Mouse (Mus musculus): ENCODE measurements at regions not wholly inside any gene's neighbourhood (a gene's known extent, or its start where the extent isn't known, plus 50 kb on each side); places are given as distances from the start of the nearest gene placed in this dataset.

DNA sequence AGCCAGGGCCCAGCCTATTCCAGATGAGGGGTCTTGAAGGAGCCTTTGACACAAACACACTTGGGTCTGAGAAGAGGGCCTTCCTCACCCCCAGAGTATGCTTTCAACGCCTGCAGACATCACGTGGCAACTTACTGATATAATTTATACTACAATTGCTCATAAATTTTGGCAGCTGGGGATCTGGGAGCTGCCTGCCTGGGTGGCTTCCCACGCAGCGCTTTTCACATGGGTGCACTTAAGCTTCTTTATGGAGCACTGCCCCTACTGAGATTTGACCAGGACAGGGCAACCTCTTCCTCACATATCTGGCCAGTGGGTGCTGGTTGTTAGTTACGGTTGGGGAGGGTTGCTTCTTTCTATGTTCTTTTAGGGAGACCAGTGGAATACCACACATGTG is 61.6 kb downstream of the Spesp1 start:
- DNase-seq (ENCODE audit: low spot score in 2 of 2): peak; percentile 37 to 73

DNA sequence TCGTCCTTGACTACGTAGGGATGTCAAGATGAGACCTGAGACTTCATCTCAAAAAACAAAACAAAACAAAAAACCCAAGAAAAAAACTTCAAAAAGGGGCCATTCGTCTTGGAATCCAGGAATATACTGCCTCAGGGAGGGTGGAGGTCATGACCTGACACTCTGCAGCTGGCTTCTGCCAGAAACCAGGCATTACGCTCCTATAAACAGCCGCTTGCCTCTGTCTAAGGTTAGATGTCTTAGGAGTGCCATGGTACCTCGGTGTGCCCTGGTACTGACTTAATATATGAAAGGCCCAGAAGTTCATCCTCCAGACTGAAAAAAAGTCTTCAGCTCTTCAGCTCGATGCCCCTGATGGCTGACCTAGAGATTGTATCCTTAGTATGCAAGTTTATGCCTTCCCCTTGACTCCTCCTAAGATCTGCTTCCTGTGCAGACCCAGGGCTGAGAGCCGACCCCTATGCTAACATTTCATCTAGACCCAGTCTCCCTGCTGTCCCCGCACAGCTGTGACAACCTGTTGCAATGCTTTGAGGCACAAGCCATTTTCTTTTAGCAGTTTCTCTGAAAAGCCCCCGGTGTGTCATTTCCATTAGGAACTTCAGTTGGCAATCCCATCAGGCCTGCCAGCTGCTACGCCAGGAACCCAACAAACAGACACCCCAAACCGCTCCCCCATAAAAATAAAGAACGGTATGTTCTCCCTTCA is 66.7 kb downstream of the Spesp1 start:
- DNase-seq (ENCODE audit: low spot score in 2 of 2): no peak

DNA sequence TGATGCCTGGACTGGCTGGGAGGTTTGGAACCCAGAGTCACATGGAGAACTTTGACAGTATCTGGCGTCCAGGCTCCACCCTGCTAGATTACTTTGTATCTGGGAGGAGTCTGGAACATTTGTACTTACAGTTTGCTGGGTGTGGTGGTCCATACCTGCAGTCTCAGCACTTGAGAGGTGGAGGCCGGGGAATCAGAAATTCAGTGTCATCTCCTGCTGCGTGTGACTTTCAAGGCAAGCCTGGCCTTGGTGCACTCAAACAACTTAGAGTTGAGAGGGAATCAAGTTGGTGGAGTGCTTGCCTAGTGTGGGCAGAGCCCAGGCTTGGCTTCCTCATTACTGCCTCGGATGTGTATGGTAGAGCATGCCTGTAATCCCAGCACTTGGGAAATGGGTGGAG is 67.5 kb downstream of the Spesp1 start:
- no peak for DNase-seq (ENCODE audit: low spot score in 2 of 2)

DNA sequence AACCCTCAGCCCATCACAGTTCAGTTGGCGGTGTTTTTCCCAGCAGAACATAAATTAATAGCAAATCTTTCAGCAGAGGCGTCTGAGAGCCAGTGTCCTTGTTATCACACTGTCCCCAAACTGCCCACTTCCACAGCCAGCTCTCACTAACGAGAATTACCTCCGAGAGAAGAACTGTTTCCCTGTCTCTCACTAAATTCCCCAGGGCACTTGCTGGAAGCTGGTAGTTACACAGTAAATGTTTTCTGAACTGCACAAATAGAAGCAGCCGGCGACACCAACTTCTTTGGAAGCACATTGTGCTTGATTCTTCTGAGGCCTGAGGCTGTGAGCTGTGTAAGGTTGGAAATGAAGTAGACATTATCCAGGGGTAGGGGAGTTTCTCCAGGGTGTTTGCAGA is 69.4 kb downstream of the Spesp1 start:
- DNase-seq (ENCODE audit: low spot score in 2 of 2): no peak

DNA sequence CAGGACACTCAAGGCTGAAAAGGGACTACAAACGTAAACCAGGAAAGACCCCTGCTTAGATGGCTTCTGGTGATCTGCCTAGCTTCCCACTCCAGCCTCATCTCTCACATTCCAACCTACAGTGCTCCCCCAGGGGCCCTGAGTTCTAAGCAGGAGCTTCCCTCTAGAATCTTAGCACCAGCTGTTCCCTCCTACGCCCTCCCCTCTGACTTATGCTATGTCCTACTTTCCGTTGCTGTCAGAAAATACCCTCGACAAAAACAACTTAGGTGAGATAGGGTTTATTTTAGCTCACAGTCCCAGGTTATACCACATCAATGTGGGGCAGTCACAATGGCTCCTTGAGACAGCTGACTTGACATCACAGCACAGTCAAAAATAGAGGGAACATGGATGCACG is 71.2 kb downstream of the Spesp1 start:
- no peak for DNase-seq (ENCODE audit: low spot score in 2 of 2)

DNA sequence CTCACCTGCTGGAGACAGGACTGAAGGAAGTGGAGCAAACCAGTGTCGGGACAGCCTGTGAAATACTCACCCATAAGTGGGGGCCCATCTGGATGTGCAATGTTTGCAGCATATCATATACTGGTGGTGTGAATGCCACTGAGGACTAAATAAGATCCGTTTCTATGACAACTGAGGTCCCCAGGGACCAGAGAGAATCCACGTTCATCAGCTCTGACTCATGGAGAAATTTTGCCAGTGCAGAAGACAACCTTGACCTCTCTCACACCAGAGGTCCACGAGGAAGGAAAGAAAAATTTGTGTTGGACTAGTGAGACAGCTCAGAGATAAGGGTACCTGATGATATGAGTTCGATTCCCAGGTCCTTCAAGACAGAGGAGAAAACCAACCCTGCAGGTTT is 73.6 kb downstream of the Spesp1 start:
- DNase-seq (ENCODE audit: low spot score in 2 of 2): no peak

DNA sequence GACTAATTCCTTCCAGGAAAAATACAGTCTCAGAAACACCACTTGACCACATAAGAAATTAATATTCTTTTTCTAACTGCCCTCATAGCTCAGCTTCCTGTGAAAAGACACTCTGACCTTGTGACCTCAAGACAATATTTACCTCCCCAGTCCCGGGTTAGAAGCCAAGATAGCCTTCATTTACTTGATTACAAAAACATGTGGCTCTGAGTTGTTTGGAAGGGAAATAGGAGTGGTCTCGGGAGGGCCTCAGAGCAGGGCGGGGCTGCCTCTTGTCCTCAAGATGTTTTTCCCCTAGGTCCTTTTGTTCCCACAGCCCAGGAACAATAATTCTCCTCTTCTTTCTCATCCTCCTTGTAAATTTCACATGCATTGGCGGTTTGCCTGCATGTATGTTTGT is 76.7 kb downstream of the Spesp1 start:
- no peak for DNase-seq (ENCODE audit: low spot score in 2 of 2)

DNA sequence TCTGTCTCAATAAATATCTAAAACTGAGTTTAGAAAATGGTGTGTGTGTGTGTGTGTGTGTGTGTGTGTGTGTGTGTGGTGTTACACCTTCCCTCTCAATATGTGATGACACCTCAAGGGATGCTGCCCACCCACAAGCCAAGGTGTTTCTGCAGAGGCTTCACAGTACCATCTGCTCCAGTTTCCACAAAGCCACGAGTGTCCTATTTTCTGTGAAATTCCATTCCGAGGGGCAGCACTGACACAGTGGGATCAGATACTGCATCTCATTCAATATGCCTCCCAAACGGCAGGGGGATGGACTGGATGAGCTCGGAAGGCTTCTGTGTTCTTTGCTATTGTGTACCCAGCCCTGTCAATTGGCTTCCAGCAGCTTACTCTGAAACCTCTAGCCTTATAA is 78.5 kb downstream of the Spesp1 start:
- no peak for DNase-seq (ENCODE audit: low spot score in 2 of 2)

DNA sequence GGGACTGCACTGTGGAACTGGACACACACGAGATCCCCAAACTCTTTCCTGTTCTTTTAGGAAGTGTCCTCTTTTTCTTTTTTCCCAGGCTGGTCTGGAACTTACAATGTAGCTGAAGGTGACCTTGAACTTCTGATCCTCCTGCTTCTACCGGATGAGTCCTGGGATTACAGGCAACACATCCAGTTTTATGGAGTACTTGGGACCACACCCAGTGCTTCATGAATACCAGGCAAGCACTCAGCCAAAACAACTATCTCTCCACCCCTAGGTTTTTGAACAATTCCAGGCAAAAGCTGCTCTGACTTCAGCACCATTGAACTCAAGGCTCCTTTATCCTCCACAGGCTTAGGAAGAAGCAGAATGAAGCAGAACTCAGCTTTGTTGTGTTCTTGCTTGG is 79.7 kb downstream of the Spesp1 start:
- no peak for DNase-seq (ENCODE audit: low spot score in 2 of 2)

DNA sequence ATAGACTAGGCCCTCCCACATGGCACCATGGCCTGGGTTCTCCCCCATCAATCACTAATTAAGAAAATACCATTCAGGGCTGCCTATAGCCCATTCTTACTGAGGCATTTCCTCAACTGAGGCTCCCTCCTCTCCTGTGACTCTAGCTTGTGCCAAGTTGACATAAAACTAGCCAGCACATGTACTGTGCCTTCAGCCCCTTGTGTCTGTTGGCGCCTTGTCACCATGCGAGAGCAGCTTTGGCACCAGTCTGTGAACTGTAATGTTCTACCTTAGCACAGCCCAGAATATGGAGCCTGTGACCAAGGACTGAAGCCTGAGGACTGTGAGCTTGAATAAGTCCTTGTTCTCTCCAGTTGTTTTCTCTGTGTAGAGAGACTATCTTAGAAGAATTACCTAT is 75.0 kb upstream of the Glce start:
- no peak for DNase-seq (ENCODE audit: low spot score in 2 of 2)

DNA sequence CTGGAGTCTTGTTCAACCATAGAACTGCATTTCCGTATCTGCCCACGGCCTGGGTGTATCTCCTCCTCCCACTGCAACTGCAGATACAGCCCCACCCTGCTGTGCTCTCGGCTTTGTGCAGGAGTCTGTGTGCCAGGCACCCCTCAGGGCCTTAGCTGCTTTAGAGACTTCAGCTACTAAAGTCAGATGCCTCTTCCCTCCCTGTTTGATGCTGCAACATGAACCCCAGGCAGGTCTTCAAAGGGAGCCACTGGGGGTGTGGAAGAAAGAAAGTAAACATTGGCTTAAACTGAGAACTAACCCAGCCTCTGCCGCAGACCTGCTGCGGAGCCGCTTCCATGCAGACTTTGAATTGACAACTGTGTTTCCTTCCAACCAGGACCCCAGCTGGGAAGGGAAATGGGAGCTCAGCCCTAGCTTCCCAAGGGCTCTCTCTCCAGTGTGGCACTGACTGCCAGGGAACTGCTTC is 70.0 kb upstream of the Glce start:
- DNase-seq (ENCODE audit: low spot score in 2 of 2): no peak

DNA sequence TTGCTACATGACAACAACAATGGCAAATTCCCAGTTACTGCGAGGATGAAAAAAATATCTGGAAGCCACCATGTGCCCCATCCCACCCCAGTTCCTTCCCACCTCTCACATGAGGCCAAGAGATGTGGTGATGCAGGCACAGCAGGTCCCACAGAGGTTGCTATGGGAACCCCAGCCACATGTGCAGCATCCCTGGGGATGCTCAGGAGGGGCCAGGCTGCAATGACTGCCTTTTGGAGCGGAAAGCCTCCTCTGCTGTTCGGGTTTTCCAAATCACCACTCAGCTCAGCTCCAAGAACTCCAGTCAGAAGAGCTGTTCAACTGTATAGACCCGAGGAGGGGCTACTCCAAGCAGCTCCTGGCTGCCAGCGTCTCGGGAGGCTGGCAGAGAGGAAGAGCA is 68.0 kb upstream of the Glce start:
- no peak for DNase-seq (ENCODE audit: low spot score in 2 of 2)

DNA sequence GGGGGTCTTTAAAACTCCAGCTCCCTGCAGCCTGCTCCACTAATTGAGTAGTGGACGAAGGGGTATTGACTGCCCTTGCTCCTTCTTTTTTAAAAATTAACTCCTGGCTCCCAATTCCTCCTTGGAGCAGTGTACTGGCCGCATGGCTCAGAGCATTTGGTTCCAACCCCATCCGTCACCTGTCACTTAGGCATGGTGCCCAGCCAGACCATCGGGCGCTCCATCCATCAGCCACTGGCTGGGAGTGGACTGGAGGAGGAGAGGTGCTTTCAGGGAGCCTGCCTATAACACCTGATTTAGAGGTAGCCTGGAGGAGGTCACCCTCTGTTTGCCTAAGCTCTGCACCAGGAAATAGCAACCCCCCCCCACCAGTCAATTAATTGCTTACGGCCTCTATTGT is 66.4 kb upstream of the Glce start:
- no peak for DNase-seq (ENCODE audit: low spot score in 2 of 2)

DNA sequence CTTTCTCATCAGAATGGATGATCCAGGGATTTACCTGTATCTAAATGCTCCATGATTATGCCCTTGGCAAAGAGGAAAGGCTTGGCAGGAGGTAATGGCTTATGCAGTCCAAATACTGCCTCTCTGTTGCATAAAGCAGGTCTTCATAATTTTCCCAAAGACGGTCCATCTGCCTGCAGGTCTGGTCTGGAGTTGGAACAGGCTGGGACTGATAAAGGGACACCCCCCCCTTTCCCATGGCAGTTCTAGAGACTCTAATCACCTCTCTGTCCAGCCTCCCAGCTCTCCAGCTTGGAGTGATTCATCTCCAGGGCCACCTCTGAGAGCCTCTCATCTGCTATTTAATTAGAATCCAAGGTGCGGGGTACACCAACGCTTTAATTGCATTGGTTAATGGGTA is 65.9 kb upstream of the Glce start:
- DNase-seq (ENCODE audit: low spot score in 2 of 2): no peak

DNA sequence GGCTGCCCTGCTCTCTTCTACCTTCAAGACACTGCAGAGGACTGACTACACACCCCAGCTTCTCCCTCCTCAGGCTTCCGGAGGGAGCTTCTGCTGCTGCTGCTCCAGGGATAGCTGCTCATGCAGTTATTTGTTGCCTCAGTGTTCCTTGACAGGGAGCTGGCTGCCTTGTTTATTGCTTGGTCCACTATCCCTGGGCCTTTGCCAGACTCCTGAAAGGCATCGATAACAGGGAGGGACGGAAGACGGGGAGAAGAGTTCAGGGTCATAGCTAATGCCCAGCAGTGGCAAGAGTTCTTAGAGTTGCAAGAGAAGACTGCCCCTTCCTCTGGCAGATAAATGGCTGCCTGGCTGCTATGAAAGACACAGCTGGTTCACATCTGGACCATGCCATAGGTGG is 64.4 kb upstream of the Glce start:
- no peak for DNase-seq (ENCODE audit: low spot score in 2 of 2)

DNA sequence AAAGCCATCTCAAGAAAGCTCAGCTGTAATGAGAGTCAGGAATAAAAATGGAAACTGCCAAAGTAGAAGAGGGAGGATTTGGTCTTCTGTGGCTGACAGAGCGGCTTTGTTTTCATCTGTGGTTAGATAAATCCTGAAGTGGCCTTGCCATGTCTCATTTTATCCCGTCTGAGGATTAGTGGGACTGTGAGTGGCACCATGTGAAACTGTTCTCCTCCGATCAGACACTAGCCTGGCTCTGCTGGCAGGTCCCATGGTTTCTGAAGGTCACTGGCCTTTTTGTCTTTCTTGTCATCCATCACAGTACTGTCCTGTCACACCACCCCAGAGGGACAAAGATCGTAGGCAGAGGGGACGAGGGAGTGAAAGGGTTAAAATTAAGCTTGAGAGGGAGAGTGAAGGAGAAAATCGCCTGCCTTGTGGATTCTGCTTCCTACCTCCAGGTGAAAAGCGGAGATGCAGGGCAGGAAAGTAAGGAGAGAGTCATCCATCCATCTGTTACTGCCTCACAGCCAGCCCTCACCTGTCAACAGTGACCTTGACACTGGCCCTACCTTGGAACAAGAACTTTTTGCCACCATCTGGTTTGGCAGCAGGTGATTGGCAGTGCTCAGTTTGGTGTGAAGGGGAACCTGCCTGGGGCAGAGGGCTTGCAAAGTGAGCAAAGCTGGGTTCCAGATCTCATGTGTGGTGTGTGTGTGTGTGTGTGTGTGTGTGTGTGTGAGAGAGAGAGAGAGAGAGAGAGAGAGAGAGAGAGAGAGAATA is 63.2 kb upstream of the Glce start:
- DNase-seq (ENCODE audit: low spot score in 2 of 2): no peak

DNA sequence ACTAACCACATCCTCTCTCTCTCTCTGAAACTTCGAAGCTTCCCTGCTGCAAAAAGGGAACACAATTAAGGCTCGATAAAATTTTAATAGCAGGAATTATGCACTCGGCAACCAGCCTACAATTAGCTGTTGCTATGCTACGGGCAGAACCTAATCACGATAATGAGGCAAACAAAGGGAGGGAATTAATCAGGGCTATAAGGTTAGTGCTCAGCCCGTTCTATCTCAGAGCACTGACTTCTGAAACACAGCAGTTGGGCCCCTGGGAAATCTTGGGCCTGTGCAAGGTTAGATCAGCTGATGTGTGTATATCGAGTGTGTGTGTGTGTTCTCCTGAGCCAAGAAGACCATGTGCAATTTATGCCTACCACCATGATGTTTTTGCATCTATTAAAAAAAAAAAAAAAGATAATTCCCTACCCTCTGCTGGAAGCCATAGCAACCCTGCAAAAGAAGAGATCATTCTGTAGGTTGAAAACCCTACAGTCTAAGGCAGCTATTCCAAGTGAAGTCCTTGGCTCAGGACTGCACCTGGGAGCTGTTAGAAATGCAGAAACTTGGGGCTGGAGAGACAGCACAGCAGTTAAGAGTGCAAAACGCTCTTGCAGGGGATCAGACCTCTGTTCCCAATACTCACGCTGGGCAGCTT is 58.9 kb upstream of the Glce start:
- peak in 1 of 2 experiments; percentile 67 for DNase-seq (ENCODE audit: low spot score in 2 of 2)

DNA sequence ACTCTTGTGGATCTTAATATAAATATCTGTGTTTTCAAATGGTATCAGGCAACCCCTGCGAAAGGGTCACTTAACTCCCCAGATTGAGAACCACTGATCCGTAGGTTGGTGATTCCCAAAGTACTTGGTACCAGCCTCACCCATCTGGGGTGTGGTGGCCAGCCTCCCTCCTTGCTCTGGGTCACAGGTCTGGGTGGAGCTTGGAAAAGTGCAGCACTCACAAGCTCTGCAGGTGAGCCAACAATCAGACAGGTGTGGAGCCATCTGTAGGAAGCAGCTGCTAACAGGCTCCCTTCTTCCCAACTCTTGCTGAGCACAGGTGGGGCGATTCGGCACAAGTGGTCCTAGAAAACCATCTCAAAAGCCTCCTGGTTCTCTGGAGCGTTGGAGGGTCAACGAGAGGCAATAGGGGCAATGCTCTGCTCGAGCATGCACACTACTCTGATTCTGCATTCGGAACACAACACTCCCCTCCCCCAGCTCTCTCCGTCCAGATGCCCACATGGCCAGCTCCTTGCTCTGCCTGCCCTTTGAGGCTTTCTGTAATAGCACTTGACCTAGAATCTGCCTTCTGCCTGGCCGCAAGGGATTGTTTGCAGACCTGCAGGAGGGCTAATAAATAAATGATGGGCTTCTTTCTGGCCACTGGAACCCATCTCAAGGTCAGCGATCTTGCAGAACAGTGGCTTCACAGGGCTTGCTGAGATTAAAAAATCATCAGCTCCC is 58.2 kb upstream of the Glce start:
- DNase-seq (ENCODE audit: low spot score in 2 of 2): no peak

DNA sequence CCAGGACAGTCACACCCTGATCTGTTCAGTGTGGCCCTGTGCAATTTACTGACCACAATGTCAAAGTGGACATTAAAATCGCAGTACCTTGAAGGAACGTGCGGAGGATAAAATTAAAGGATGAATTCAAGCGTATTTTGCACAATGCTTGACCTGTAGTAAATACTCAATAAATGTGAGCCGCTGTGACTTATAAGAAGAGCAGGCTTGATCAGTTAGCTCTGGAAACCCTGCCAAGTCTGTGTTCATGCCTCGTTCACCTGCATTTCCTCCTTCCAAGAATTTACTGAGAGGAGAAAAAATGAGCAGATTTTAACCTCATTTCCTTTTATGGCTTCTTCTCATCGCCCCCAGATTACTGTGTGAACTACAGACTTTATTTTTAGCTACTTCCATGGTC is 52.2 kb upstream of the Glce start:
- no peak for DNase-seq (ENCODE audit: low spot score in 2 of 2)

All from layer of hippocampus, adult 18-20 months (tissue).